Mouse (Mus musculus): ENCODE results near the gene Metrn.

Metrn gene

GRCm38 (mm10) chr17:25830806-25831431 lies 34.0 kb upstream of the Metrn start:
- DNase-seq (ENCODE audit: low spot score) = no peak

DNA sequence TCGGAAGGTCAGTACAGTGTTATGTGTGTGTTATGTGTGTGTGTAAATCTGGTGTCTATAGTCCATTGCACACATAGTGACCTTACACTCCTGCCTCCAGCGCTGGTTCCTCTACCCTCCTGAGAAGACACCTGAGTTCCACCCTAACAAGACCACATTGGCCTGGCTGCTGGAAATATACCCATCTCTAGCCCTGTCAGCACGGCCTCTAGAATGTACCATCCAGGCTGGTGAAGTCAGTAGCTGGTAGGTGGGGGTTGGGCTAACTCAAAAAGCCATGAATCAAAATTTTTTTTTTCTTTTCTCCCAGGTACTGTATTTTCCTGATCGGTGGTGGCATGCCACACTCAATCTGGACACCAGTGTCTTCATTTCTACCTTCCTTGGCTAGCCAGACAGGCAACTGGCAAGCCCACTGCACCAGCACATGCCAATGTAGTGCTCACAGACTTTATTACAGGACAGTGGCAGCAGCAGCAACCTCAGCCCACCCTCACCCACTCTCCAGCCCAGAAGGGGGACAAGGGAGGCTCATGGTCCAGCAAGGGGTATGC lies 33.3 kb upstream of the Metrn start:
- no peak for DNase-seq (ENCODE audit: low spot score)

- DNase-seq (ENCODE audit: low spot score) = no peak
These were observed 32.7 kb upstream of the Metrn start for GRCm38 (mm10) chr17:25829558-25830017.

- DNase-seq (ENCODE audit: low spot score) = peak; percentile 64
These were observed 32.0 kb upstream of the Metrn start, which contains the start of gene Jmjd8 for GRCm38 (mm10) chr17:25828712-25829557. Jmjd8 (plus strand) TSS chr17:25828867.

GRCm38 (mm10) chr17:25828223-25828594 lies 31.3 kb upstream of the Metrn start:
- no peak for DNase-seq (ENCODE audit: low spot score)

DNA sequence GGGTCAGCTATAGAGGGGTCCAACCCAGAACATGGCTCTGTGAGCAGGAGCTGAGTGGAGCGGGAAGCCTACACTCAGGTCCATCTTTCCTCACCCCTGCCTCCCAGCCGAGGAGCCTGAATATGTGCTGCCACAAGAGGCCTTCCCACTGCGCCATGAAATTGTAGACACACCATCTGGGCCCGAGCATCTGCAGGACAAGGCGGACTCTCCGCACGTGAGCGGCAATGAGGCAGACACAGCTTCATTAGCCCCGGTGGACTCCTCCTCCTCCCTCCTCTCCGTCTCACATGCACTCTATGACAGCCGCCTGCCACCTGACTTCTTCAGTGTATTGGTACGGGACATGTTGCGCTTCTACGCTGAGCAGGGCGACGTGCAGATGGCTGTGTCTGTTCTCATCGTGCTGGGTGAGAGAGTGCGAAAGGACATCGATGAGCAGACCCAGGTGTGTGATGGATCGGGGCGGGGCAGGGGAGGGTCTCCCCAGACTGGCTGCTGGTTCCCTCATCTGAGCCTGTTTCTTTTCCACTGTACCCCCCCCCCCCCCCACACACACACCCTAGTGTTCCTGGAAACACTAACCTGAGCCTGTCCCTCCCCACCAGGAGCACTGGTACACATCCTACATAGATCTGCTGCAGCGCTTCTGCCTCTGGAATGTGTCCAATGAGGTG lies 30.7 kb upstream of the Metrn start:
- no peak for DNase-seq (ENCODE audit: low spot score)

DNA sequence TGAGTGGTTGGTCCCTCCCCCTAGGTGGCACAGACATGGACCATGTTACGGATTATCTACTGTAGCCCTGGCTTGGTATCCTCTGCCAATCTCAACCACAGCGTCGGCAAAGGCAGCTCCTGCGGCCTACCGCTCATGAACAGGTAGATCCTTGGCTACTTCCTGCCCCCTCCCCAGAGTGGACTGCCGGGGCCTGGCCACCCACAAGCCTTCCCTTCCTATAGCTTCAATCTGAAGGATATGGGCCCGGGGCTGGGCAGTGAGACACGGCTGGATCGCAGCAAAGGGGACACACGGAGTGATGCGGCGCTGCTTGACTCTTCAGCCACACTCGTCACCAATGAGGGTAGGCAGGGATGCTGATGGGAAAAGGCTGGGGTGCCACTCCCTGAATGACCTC lies 30.1 kb upstream of the Metrn start:
- DNase-seq (ENCODE audit: low spot score) = no peak

GRCm38 (mm10) chr17:25825984-25826570 lies 29.1 kb upstream of the Metrn start:
- DNase-seq (ENCODE audit: low spot score) = no peak

DNA sequence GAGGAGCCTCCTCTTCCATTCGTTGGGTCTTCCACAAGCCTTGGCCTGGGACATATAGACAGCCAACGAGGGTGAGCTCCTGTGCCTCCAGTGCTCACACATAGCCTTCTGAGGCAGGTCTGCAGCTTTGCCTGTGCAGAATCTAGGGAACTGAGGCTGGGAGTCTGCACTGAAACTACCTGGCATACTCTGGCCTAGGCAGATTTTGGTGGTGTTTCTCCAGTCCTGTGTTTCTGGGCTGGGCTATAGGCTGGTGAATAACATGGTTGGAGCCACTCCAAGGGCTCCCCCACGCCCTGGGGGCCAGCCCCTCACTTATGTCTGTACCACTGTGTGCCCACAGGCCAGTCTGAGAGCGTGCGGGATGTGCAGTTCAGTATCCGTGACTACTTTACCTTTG lies 28.4 kb upstream of the Metrn start:
- DNase-seq (ENCODE audit: low spot score) = no peak

DNA sequence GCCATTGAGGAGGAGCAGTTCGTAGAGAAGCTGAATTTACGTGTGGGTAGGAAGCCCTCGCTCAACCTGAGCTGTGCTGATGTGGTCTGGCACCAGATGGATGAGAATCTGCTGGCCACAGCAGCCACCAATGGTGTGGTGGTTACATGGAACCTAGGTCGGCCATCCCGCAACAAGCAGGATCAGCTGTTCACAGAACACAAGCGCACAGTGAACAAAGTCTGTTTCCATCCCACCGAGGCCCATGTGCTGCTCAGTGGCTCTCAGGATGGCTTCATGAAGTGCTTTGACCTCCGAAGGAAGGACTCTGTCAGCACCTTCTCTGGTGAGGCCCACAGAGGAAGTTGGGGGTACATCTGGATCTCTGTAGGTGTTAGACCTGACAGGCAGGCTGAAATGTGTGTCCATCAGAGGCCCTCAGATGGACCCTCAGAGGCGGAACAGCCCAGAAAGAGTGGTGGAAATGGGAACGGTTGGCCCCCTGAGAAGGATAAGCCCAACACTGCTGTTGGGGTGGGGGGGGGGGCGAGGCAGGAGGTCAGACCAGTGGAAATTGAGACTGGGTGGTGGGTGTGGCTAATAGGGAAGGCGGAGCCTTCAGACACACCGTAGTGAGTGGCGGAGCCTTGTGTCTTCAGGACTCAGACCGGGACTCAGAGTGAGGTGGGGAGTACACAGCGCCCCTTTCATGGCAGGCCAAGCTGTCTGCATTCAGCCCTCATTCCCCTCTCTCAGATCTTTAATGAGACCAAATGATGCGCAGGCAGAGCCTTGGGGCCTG lies 27.6 kb upstream of the Metrn start:
- no peak for DNase-seq (ENCODE audit: low spot score)

DNA sequence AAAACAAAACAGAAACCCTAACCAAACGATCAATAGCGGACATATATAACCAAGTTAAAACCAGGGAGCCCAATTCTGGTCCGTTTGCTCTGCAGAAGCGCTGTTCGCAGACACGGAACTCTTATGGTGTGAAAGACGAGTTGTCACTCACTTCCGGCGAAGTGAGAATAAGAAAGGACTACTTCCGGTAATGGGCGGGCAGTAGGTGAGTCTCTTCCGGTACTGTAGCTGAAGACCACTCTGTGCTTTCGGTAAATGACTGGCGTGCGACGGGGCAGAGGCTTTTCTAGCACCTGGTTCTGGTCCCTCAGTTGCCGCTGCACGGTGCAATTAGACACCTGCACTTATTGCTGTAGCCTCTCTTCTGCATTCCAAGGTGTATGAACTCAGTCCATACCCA lies 26.5 kb upstream of the Metrn start, which contains the start of gene Wdr24:
Gene Wdr24, plus strand, starts transcription at position 176 of the 400 bp plus-strand sequence.
- DNase-seq (ENCODE audit: low spot score) = peak; percentile 65

DNA sequence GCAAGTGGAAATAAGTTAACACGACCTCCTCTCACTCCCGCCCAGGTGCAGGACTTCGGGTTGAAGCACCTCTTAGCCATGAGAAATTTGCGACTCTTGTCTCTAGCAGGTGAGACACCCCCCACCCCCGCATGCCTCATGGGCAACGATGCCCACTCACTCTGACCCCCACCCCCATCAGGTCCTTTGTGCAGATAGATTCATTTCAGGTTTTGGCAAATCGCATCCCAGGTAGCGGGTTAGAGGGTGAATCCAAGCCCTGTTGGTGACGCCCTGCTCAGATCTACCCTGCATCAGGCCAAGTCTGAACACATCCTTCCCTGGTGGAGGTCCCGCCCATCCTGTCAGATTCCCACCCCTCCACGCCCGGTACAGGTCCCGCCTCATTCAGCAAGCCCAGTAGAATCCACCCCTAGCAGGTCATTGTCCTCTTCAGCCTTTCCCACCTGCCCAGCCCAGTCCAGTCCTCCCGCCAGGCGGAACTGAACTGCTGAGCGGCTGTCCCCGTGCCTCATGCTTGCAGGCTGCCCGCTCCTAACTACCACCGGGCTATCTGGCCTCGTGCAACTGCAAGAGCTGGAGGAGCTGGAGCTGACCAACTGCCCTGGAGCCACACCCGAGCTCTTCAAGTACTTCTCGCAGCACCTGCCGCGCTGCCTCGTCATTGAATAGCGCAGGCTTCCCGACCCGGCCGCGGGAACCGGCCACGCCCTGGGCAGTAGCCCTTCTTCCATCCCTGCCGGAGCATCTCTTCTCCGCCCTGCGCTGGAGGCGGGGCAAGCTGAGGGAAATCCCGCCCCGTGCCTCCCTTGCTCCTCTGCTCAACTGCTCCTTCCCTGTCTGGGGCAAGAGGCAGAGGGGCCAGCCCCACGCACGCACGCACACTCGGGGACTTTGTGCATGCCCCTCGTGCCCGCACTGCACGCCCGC lies 22.2 kb upstream of the Metrn start:
- no peak for DNase-seq (ENCODE audit: low spot score)

- no peak for DNase-seq (ENCODE audit: low spot score)
These were observed 20.7 kb upstream of the Metrn start for GRCm38 (mm10) chr17:25817662-25818061.

- DNase-seq (ENCODE audit: low spot score) = peak; percentile 88
These were observed 16.5 kb upstream of the Metrn start for GRCm38 (mm10) chr17:25813471-25813870.

DNA sequence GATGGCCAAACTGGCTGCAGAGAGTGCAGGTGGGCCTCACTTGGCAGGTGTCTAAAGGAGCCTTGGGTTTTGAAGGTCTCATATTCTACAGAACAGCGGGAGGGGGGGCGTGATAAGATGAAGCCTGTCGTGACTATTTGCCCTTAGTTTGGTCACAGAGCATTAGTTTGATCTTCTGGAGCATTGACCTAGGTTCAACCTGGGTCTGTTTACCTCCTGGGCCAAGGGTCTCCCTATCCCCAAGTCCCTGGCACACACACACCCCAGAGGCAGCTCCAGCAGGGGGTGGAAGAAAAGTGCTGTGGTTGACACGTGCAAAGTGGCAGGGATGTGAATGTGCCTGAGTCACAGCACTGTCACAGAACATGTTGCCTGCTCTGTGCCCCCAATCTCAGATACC lies 14.0 kb upstream of the Metrn start:
- DNase-seq (ENCODE audit: low spot score) = no peak

DNA sequence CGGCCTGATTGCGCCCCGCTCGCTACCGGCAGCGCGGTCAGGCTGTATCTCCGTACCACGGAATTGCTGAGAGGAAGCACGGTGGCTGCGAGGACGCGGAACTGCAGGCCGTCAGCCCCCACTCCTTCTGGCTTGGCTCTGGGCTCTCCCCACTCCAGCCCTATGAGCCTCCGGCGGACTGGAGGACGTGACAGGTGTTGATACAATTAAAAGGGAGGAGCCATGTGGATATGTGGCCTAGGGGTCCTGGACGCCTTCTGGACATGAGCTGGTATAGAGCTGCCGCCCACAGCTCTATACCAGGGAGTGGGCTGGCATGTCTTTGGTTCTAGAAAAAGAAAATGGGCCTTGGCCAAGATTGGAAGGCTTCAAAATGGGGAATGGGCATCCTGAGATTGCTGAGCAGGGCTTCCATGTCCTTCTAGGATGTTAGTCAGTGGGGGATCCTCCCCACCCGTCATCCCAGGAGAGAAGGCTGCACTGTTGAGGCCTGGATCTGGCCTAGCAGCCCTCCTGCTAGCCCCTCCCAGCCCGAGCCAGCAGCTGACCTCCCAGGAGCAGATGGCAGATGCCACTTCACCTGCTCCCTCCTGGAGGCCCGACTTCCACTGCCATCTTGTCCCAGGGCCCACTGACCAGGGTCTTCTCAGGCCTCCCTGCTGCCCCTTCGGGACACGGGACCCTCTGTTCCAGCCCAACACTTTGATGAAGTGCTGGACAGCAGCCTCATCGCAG lies 12.8 kb upstream of the Metrn start:
- DNase-seq (ENCODE audit: low spot score) = no peak

DNA sequence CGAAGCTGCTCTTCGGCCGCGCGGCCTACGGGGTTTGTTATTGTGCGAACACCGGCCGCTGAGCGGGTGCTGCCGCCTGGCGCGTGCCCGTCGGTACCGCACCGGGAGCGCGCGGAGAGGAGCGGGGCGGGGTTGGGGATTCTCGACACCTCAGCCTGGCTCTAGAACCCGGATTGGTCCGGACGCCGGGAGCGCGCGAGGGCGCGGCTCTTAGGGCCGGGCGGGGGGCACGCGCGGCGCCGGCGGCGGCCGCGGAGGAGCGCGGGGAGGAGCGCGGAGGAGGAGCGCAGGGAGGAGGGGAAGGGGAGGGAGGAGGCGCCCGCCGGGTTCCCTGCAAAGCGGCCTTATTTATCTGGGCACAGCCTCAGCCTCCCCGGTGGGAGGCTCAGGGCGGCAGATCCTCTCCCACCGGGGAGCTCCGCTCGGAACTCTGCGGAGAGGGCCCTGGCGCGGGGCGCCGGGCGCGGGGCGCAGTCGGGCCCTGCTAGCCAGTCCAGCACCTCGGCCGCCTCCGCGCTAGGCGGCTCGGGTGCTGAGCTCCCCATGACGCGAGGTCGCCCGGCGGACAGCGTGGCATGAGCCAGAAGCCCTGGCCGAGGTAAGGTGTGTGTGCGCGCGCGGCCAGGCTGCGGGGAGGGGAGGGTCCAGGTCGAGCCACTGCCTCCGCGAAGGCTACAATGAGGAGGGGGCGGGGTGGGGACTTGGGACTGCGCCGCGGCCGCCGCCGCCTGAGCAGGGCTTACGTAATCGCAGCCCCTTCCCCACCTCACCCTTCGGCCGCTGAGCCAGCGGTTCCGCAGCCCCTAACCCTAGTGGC lies 12.1 kb upstream of the Metrn start, which contains the start of gene Fbxl16:
Gene Fbxl16, plus strand, starts transcription at position 297 of the 817 bp plus-strand sequence.
- DNase-seq (ENCODE audit: low spot score) = no peak

GRCm38 (mm10) chr17:25808028-25808427 lies 11.1 kb upstream of the Metrn start:
- DNase-seq (ENCODE audit: low spot score) = no peak
